Mouse (Mus musculus): Measurements from ENCODE around the gene Npy4r. TPM values are rescaled to one million over a fixed set of nuclear protein-coding genes. Genes with fewer than 3 reads are reported as not detected.

Npy4r gene
- polyA plus RNA-seq (2015; fragmentation: Nextera tagmentation; extraction: Ambion mirVana) = 0.06 and 0.18 TPM in 2 replicates

DNA sequence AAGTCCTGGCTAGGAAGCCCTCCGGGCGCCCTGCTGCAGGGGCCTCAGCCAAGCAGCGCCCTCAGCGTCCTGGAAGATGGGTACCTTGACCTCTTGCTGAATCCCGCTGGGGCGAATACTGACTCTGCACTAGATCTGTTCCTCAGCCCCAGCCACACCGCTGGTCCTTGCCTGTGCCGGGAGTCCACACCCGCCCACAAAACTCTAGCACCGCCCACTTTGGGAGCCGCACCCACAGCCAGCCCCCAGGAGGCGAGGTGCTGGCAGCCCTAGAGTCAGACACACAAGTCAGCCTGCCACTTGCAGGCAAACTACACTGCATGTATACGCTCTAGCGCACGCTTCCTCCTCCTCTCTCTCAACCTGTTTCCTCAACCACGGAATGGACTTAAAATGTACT, at the start of gene Npy4r:
Gene Npy4r, minus strand, starts transcription at position 148 of the 400 bp plus-strand sequence.

DNA sequence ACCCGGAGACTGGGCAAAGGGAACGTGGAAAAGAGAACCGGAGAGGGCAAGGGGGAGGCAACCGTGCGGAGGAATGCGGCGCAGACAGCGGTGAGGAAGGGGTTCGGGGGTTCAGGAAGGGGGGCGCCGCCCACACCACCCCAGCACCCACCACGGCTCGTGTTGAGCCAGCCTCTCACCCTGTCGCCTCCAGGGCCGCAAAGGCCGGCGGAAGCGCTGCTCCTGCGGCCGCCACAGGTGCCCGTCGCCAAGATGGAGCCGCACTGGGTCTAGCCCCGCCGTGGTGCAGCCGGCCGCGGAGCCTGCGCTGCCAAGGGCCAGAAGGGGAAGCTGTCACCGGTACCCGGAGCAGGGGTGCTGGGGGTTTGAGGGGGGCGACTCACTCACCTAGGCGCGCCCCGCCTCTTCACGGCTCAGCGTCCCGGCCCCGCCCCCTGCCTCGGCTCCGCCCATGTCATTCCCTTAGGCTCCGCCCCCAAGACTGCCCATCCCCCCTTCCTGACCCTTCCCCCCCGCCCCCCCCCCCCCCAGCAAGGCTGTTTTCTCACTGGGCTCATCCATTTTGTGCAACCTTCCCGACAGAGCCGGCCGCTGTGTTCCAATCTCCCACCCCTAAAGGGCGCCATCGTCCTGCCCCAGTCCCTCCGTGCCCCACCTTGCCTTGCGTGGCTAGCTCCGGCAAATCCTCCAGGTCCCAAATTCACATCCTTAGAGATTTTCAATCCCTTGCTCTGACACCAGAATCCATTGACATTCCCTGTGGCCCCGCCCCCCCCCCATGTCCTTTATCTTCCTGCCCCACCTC, 49.1 kb upstream of the Npy4r start, which contains the start of gene Gprin2:
Gene Gprin2, minus strand, starts transcription at position 423 of the 805 bp plus-strand sequence.

DNA sequence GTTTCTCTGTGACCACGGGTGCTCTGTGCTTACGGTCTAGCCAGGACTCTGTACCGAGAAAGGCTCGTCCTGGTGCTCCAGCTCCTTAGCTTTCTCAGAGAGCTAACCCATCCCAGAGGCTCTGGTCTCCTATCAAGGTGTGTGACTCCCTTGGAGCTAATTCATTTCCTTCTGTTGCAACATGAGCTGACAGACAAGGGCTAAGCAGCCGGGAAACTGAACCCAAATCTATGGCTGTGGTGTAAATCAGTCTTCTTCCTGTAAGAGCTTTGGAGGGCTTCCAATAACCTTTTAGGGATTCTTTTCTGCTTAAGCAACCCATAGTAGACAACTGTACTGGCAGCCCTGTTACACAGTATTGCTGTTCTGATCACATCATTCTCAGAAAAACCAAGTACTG, 49.7 kb downstream of the Npy4r start, which contains the start of gene A630023A22Rik:
Gene A630023A22Rik, minus strand, starts transcription at position 154 of the 400 bp plus-strand sequence.

Other genes with a start within 250 kb of the Npy4r start
- 14.3 and 17.7 TPM in 2 replicates for gene Gdf10, start 228.9 kb downstream of the Npy4r start, polyA plus RNA-seq (2015; fragmentation: Nextera tagmentation; extraction: Ambion mirVana)
- 0.09 TPM in 1 of 2 replicates, not detected in the other for gene Gdf2, start 211.4 kb downstream of the Npy4r start, polyA plus RNA-seq (2015; fragmentation: Nextera tagmentation; extraction: Ambion mirVana)
- 0.05 TPM in 1 of 2 replicates, not detected in the other for gene Rbp3, start 198.5 kb downstream of the Npy4r start, polyA plus RNA-seq (2015; fragmentation: Nextera tagmentation; extraction: Ambion mirVana)
- gene Zfp488, start 173.7 kb downstream of the Npy4r start, polyA plus RNA-seq (2015; fragmentation: Nextera tagmentation; extraction: Ambion mirVana) = 2.2 and 2.3 TPM in 2 replicates
- gene Gm30083, start 137.3 kb downstream of the Npy4r start, polyA plus RNA-seq (2015; fragmentation: Nextera tagmentation; extraction: Ambion mirVana) = not detected in 2 replicates
- not detected in 2 replicates for gene Gm5460, start 135.7 kb downstream of the Npy4r start, polyA plus RNA-seq (2015; fragmentation: Nextera tagmentation; extraction: Ambion mirVana)
- gene Antxrl, start 99.8 kb downstream of the Npy4r start, polyA plus RNA-seq (2015; fragmentation: Nextera tagmentation; extraction: Ambion mirVana) = not detected in 2 replicates
- 0.83 and 1.3 TPM in 2 replicates for gene Anxa8, start 66.5 kb downstream of the Npy4r start, polyA plus RNA-seq (2015; fragmentation: Nextera tagmentation; extraction: Ambion mirVana)
- 0.37 TPM in 1 of 2 replicates, not detected in the other for gene A630023A22Rik, start 49.7 kb downstream of the Npy4r start, polyA plus RNA-seq (2015; fragmentation: Nextera tagmentation; extraction: Ambion mirVana)
- gene Gprin2, start 49.2 kb upstream of the Npy4r start, polyA plus RNA-seq (2015; fragmentation: Nextera tagmentation; extraction: Ambion mirVana) = 3.6 and 4.3 TPM in 2 replicates
- gene Syt15, start 67.1 kb upstream of the Npy4r start, polyA plus RNA-seq (2015; fragmentation: Nextera tagmentation; extraction: Ambion mirVana) = 0.88 and 1.6 TPM in 2 replicates
- 8.8 and 9.0 TPM in 2 replicates for gene Shld2, start 158.0 kb upstream of the Npy4r start, polyA plus RNA-seq (2015; fragmentation: Nextera tagmentation; extraction: Ambion mirVana)
- 193 and 194 TPM in 2 replicates for gene Glud1, start 158.2 kb upstream of the Npy4r start, polyA plus RNA-seq (2015; fragmentation: Nextera tagmentation; extraction: Ambion mirVana)
- gene Fam25c, start 202.9 kb upstream of the Npy4r start, polyA plus RNA-seq (2015; fragmentation: Nextera tagmentation; extraction: Ambion mirVana) = not detected in 2 replicates
- 289 and 298 TPM in 2 replicates for gene Sncg, start 222.3 kb upstream of the Npy4r start, polyA plus RNA-seq (2015; fragmentation: Nextera tagmentation; extraction: Ambion mirVana)
- gene Mmrn2, start 223.0 kb upstream of the Npy4r start, polyA plus RNA-seq (2015; fragmentation: Nextera tagmentation; extraction: Ambion mirVana) = 1.6 and 1.9 TPM in 2 replicates

Measured in neural tube, postnatal 0 days (tissue).